Mouse (Mus musculus) adrenal gland, postnatal 10 days (tissue): ENCODE measurements at regions not wholly inside any gene's neighbourhood (a gene's known extent, or its start where the extent isn't known, plus 50 kb on each side); places are given as distances from the start of the nearest gene placed in this dataset.

ENCODE experiments used
- DNase-seq: peaks from one replicate; pipeline ENCODE4 v3.0.0; 2021; ENCODE audit warnings: mixed read lengths

DNA sequence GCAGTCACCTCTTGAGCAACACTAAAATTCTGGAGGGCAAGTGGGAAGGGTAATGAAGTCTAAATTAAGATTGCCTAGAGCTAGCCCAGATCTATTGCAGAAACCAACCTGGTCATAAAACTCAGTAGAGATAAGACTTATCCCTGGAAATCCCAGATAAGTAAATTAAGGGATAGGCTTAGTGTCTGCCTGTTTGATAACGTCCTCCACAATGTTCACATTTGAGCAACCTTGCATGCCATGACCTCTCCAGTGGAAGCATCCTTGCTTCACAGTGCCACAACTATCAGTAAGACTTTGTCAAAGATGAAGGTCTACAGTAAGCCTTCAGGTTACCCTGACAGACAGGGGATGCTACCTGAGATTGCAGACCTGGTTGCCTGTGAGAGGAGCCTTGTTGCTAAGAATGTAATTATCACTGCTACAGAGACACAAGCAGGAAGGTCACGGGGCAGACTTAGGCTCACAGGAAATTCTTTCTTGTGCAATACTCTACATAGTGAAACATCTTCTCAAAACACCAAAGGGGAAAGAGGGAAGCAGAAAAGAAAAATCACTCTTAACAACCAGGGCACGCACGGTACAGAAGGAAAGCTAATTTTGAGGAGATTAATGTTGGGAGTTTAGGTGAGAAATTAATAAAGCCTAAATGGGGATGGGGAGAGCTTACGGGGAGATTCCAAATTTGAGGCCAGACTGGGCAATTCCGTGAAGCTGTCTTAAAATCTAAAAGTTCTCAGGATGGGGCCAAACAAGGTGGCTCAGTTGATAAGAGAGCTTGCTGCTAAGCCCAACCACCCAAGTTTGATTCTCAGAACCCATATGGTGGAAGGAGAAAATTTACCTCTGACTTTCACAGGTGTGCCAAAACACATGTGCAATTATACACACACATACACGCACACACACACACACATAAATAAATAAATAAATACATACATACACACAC, 56.9 kb upstream of the Prdm9 start:
- no peak for DNase-seq

GRCm38 (mm10) chr17:15622913-15623312, 58.8 kb upstream of the Prdm9 start:
- peak; percentile 16 for DNase-seq

- DNase-seq: no peak
Measured at GRCm38 (mm10) chr17:15630792-15631191, 66.6 kb upstream of the Prdm9 start.

DNA sequence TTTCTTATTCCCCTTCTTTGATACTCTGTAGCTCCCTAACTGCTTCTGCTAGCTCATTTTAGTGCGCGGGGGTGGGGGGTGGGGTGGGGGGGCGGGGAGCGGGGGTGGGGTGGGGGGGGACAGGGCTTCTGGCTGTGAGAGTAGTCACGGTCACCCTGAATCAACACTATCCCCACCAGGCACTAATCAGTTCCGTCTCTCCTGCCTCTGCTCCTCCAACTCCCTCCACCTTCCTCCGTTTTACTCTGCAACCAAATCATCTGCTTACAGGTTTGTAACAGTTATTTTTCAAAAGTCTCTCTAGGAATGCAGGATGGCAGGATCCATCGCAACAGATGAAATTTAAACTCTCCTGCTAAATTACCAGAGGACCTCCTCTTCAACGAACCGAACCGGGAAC, 67.5 kb upstream of the Prdm9 start:
- DNase-seq: no peak

DNA sequence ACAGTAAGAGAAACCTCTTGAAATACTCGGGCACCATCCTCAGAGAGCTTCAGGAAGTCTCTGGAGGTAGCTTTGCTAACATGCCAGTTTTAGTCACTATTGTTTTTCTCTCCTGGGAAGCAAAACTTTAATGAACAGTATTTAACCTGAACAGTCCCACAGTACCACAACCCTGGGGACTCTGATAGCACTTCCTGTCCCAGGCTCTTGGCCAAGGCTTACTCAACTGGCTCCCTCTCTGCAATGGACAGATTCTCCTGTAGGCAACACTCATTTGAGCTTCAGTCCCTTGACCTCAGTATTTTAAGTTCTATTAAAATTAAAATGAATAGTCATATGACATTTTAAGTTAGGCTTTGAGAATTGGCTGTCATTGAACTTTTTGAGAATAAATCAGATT, 67.9 kb upstream of the Prdm9 start:
- peak; percentile 64 for DNase-seq

DNA sequence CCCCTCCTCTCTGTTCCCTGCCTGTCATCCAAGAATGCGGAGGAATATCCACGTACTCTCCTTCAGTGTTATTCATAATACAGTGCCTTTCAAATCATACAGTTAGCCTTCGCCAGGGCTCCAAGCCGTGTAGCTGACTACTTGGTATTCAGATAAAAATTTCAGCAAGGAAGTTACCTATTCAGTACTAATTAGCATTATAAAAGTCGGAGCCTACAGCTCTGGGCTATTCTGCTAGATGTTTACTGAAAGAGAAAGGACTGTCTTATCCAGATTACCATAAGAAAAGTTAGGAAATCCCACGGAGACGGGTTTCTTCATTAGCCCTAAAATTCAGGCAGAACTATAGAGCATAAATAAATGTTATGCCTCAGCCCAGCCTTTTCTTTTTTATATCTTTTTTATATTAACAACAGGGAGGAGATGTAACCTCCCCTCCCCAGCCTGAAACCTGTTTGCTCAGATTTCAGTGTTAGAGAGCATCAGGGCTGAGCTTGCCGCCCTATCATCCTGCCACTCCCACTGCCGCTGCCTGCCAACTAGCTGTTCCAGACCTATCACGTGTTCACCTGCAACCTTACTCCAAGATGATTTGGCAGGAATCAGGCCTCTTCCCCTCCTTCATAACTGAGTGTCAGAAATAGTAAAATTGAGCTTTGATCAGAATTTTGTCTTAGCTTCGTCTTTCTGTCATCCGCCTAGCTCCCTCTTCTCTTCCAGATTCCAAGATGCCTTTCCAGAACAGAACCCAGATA, 65.5 kb upstream of the Chd1 start:
- DNase-seq: peak; percentile 8

GRCm38 (mm10) chr17:15640776-15641175, 64.0 kb upstream of the Chd1 start:
- no peak for DNase-seq

- peak; percentile 27 for DNase-seq
Measured at GRCm38 (mm10) chr17:15641764-15642163, 63.0 kb upstream of the Chd1 start.

DNA sequence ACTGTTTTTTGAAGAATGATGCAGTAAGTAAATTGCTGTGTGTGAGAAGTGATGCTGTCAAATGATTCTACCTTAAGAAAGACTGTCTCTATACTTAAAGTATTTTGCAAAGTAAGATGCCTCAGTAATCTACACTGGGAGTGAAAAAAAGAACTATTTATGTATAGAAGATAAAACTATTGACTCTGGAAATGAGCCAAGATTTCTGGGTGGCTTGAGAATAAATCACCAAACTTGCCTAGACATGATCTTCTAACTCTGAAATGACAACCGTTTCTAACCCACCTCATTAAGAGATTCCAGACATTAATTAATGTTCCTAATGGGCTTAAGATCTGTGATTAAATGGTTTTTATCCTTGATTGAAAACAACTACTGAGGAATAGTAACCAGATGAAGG, 58.0 kb upstream of the Chd1 start:
- no peak for DNase-seq

DNA sequence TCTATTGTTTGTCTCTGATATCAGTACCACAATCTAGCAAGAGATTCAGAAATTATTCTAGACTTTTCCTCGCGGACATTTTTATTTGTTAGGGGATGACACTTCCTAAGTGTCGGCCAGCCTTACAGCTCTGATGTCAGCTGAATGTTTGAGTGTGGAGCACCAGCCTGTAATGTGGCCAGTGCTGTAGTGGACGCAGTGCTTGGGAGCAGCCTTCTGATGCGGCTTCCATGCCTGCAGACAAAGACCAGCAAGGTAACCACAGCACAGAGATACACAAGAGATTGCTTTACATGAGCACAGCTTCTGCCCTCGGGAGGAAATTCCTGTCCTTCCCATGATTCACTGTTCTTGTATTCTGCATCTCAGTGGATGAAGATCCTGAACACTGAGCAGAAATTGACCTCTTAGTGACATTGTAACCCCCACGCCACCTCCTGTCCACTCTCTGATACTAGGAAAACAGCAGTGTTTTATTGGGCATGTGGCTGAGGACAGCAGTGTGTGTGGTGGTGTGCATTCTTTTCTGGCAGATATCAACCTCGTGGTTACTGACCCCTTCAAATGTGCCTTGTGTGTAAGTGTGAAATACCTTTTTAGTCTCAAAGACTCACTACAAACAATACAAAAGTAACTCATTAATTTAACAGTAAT, 54.6 kb upstream of the Chd1 start:
- no peak for DNase-seq

DNA sequence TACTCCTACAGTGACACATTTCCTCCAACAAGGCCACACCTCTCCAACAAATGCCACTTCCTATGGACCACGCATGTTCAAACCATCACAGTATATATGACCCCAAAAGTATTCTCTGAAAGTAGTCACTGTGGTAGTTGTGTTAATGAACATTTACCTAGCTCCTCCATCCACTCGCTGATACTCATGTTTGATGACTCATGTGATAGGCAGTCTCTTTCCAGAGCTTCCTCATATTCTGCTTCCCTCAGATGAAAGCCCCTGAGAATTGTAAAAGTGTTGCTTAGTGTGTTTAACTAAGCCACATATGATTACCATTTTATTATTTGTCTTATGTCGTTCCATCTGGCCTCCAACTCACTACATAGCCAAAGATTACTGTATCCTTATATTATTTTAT, 52.9 kb upstream of the Chd1 start:
- no peak for DNase-seq
